Mouse (Mus musculus) ES-E14 (cell line): ENCODE data around the gene Slc25a33. TPM values are rescaled to one million over a fixed set of nuclear protein-coding genes. Genes with fewer than 3 reads are reported as not detected.
A peak's percentile ranks its signal among the peaks of the same experiment; 100 is the strongest.

ENCODE experiments used
- DNase-seq: peaks from one replicate; pipeline ENCODE4 v3.0.0-alpha.2; 2013; ENCODE audit warnings: low read depth, low spot score
- H3K27ac ChIP-seq: 2 replicates; pipeline ENCODE4 v1.5.1; 2012; ENCODE audit warnings: low read depth, mild to moderate bottlenecking, low read length, moderate library complexity, mixed read lengths; ENCODE audit not compliant: poor library complexity, insufficient read depth, severe bottlenecking
- H3K36me3 ChIP-seq: 2 replicates; pipeline ENCODE4 v1.6.1; 2012; ENCODE audit warnings: mild to moderate bottlenecking, low read length, moderate library complexity, mixed read lengths; ENCODE audit not compliant: control insufficient read depth, poor library complexity, insufficient read depth, severe bottlenecking
- H3K4me1 ChIP-seq, 2 experiments: fragments of 150-350 bp in 1 of 2; sonication (generic) in 1 of 2; 2 replicates each; pipeline ENCODE4 v1.6.1; 2012; ENCODE audit warnings: low read length in 2 of 2, mild to moderate bottlenecking in 1 of 2, mixed read lengths in 1 of 2; ENCODE audit not compliant: control insufficient read depth in 2 of 2, insufficient read depth in 2 of 2, poor library complexity in 1 of 2
- H3K4me3 ChIP-seq, 2 experiments: fragments of 150-350 bp in 1 of 2; sonication (generic) in 1 of 2; 2 replicates each; pipeline ENCODE4 v1.5.1; 2012; ENCODE audit warnings: low read length in 2 of 2, low read depth in 1 of 2, mild to moderate bottlenecking in 1 of 2, mixed read lengths in 1 of 2; ENCODE audit not compliant: insufficient read depth in 1 of 2, poor library complexity in 1 of 2, severe bottlenecking in 1 of 2
- H3K9ac ChIP-seq: 2 replicates; pipeline ENCODE4 v1.6.1; 2012; ENCODE audit warnings: low read depth, mild to moderate bottlenecking, low read length, mixed read lengths; ENCODE audit not compliant: poor library complexity, insufficient read depth, severe bottlenecking
- H3K9me3 ChIP-seq: fragments of 150-350 bp; sonication (generic); 2 replicates; pipeline ENCODE4 v1.6.1; 2012; ENCODE audit warnings: low read depth, mild to moderate bottlenecking, low read length; ENCODE audit not compliant: control insufficient read depth, insufficient read depth
- CHD2 ChIP-seq: IDR thresholded peaks from 2 replicates; pipeline ENCODE4 v1.6.1; 2014; ENCODE audit warnings: mild to moderate bottlenecking, low read depth, low read length, inconsistent platforms
- HCFC1 ChIP-seq: IDR thresholded peaks from 2 replicates; pipeline ENCODE4 v1.6.1; 2012; ENCODE audit warnings: low read length, inconsistent platforms, borderline replicate concordance; ENCODE audit not compliant: insufficient read depth
- MAFK ChIP-seq: IDR thresholded peaks from 2 replicates; pipeline ENCODE4 v1.6.1; 2014; ENCODE audit warnings: mild to moderate bottlenecking, low read depth, low read length, inconsistent platforms; ENCODE audit not compliant: insufficient read depth
- ZC3H11A ChIP-seq: IDR thresholded peaks from 2 replicates; pipeline ENCODE4 v1.6.1; 2012; ENCODE audit warnings: low read depth, mild to moderate bottlenecking, inconsistent platforms, low read length, borderline replicate concordance
- ZNF384 ChIP-seq: IDR thresholded peaks from 2 replicates; pipeline ENCODE4 v1.6.1; 2012; ENCODE audit warnings: low read depth, low read length, inconsistent platforms
- in situ Hi-C, 2 experiments: fragments of 600-800 bp; cut with MboI; formaldehyde crosslinking; loops; one replicate each; pipeline ENCODE4 v1.15.1; 2025; ENCODE audit warnings: low sequenced_read_pairs in 2 of 2, inconsistent platforms in 1 of 2; ENCODE audit not compliant: unreplicated experiment in 2 of 2
- total RNA-seq: library from RNA; depleted of rRNA; stranded (reverse); fragments of 300-350 nt; gene quantifications from 2 replicates; pipeline ENCODE4 v1.2.3, GENCODE M21; 2012; rRNA removed

Gene Slc25a33
- total RNA-seq, 1 experiment = 12.2 TPM

- H3K36me3 ChIP-seq = no peaks in the 10 kb centered on the region
- H3K4me3 ChIP-seq = peak overlapping the region; percentile 51 to 73
- in situ Hi-C loops = no loop called here
- H3K4me1 ChIP-seq = peaks cover 0 to 15% of the 10 kb centered on the region in 2 experiments; a peak in 1 of 4 replicates
- H3K27ac ChIP-seq = no peak overlapping the region
- TF ChIP-seq ZNF384 (peak; percentile 28; the same call in 1 of the 2 replicates), CHD2 (no peak)
- peak overlapping the region; percentile 58 for H3K9ac ChIP-seq
- H3K9me3 ChIP-seq = no peaks in the 10 kb centered on the region
- DNase-seq = no peak
These were observed 76.4 kb downstream of the Slc25a33 start for GRCm38 (mm10) chr4:149697506-149698196.

GRCm38 (mm10) chr4:149696189-149696971 is 77.7 kb downstream of the Slc25a33 start:
- DNase-seq = no peak
- H3K4me3 ChIP-seq = no peak overlapping the region
- TF ChIP-seq CHD2 (no peak), MAFK (no peak), ZNF384 (no peak), ZC3H11A (no peak), HCFC1 (no peak)
- peaks cover 0 to 14% of the 10 kb centered on the region in 2 experiments; a peak in 1 of 4 replicates for H3K4me1 ChIP-seq
- H3K9me3 ChIP-seq = no peaks in the 10 kb centered on the region
- H3K36me3 ChIP-seq = no peaks in the 10 kb centered on the region
- H3K27ac ChIP-seq = no peak overlapping the region
- H3K9ac ChIP-seq = no peak overlapping the region; the same call in 1 of the 2 replicates
- in situ Hi-C loops = no loop called here

Other genes starting within 250 kb of the Slc25a33 start
- gene Clstn1, start 187.8 kb downstream of the Slc25a33 start, total RNA-seq = 115 and 254 TPM in 2 replicates
- gene Pik3cd, start 71.7 kb downstream of the Slc25a33 start, total RNA-seq = 6.4 and 8.0 TPM in 2 replicates
- 47.3 and 66.6 TPM in 2 replicates for gene Tmem201, start 36.2 kb downstream of the Slc25a33 start, total RNA-seq
- 11.2 and 12.0 TPM in 2 replicates for gene Spsb1, start 180.8 kb upstream of the Slc25a33 start, total RNA-seq
- gene H6pd, start 234.7 kb upstream of the Slc25a33 start, total RNA-seq = 17.6 and 19.0 TPM in 2 replicates